Mouse (Mus musculus) heart, postnatal 0 days (tissue): ENCODE measurements at regions not wholly inside any gene's neighbourhood (a gene's known extent, or its start where the extent isn't known, plus 50 kb on each side); places are given as distances from the start of the nearest gene placed in this dataset.

Source experiments
- ATAC-seq: fragments of 200-750 bp; cut with Nextera tagmentation; 2 replicates; pipeline ENCODE4 v1.8.0; 2017; ENCODE audit warnings: low read depth, moderate number of reproducible peaks, moderate library complexity; ENCODE audit not compliant: insufficient read depth
- DNase-seq: peaks from one replicate; pipeline ENCODE4 v3.0.0-alpha.2; 2016; ENCODE audit warnings: low spot score
- H3K27ac ChIP-seq: fragments of 300-500 bp; sonication (generic); 2 replicates; pipeline ENCODE4 v1.5.1; 2014; ENCODE audit warnings: low read depth, mild to moderate bottlenecking
- H3K27me3 ChIP-seq: fragments of 300-500 bp; sonication (generic); 2 replicates; pipeline ENCODE4 v1.6.1; 2014; ENCODE audit warnings: low read length, mixed read lengths; ENCODE audit not compliant: control insufficient read depth, insufficient read depth
- H3K36me3 ChIP-seq: fragments of 300-500 bp; sonication (generic); replicated peaks from 2 replicates; pipeline ENCODE4 v1.6.1; 2014; ENCODE audit warnings: low read length, mixed read lengths; ENCODE audit not compliant: control insufficient read depth, insufficient read depth
- H3K4me1 ChIP-seq: fragments of 300-500 bp; sonication (generic); 2 replicates; pipeline ENCODE4 v1.6.1; 2014; ENCODE audit warnings: antibody characterized with exemption; ENCODE audit not compliant: control insufficient read depth, insufficient read depth
- H3K4me2 ChIP-seq: fragments of 300-500 bp; sonication (generic); 2 replicates; pipeline ENCODE4 v1.6.1; 2014; ENCODE audit warnings: low read depth, mild to moderate bottlenecking, low read length, moderate library complexity
- H3K4me3 ChIP-seq: fragments of 300-500 bp; sonication (generic); 2 replicates; pipeline ENCODE4 v1.5.1; 2014; ENCODE audit warnings: low read depth, low read length
- H3K9ac ChIP-seq: fragments of 300-500 bp; sonication (generic); replicated peaks from 2 replicates; pipeline ENCODE4 v1.6.1; 2014; ENCODE audit warnings: low read depth, low read length, mixed read lengths
- H3K9me3 ChIP-seq: fragments of 300-500 bp; sonication (generic); replicated peaks from 2 replicates; pipeline ENCODE4 v1.6.1; 2016; ENCODE audit warnings: low read length; ENCODE audit not compliant: control insufficient read depth
- CTCF ChIP-seq: IDR thresholded peaks from 2 replicates; pipeline ENCODE4 v1.5.1; 2016; ENCODE audit warnings: antibody characterized with exemption, control low read depth, low read depth
- EP300 ChIP-seq: IDR thresholded peaks from 2 replicates; pipeline ENCODE4 v1.6.1; 2016; ENCODE audit warnings: antibody characterized with exemption, low read depth
- WGBS: fragments of 180-500 bp; shearing (Covaris S2); extraction: QIAGEN DNeasy Blood & Tissue Kit; methylation state at CpG from one replicate; pipeline ENCODE4 v1.1.7; 2014; 5-methylcytosine and 5-hydroxymethylcytosine counted together

DNA sequence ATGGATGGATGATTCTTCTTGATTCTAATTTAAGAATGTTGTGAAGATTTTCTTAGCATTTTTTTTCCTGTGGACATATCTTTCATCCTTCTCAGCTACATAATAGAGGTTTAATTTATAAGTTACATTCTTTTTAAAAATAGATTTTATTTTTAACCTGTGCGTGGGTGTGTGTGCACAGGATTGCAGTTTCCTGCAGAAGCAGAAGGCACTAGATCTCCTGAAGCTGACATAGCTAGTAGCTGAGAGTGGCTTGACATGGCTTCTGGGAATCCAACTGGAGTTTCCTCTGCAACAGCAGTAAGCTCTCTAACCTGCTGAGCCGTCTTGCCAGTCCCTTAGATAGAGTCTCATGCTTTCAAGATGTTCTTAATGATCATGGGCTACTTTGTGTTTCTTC, 377.5 kb downstream of the Lrriq3 start:
- H3K4me3 ChIP-seq, result no peak overlapping the region
- H3K27ac ChIP-seq, result no peak overlapping the region
- no peak for ATAC-seq
- H3K36me3 ChIP-seq, result no peaks in the 10 kb centered on the region
- TF ChIP-seq EP300 (no peak), CTCF (no peak)
- H3K9ac ChIP-seq, result no peak overlapping the region
- DNase-seq, result no peak
- 53% methylated on average over 2 of the region's 2 CpGs for WGBS
- no peak overlapping the region for H3K4me2 ChIP-seq
- no peaks in the 10 kb centered on the region for H3K4me1 ChIP-seq
- no peaks in the 10 kb centered on the region for H3K27me3 ChIP-seq
- no peaks in the 10 kb centered on the region for H3K9me3 ChIP-seq

GRCm38 (mm10) chr3:155485487-155485886, 392.3 kb downstream of the Lrriq3 start:
- Histone ChIP-seq H3K4me1 (no peaks in the 10 kb centered on the region), H3K4me3 (no peak overlapping the region), H3K9me3 (no peaks in the 10 kb centered on the region), H3K27ac (no peak overlapping the region), H3K9ac (no peak overlapping the region), H3K27me3 (no peaks in the 10 kb centered on the region), H3K4me2 (no peak overlapping the region), H3K36me3 (no peaks in the 10 kb centered on the region)
- ATAC-seq, result no peak
- WGBS, result 67% methylated on average over 2 of the region's 2 CpGs
- DNase-seq, result no peak
- TF ChIP-seq EP300, result no peak
- TF ChIP-seq CTCF, result no peak

- Histone ChIP-seq H3K27me3 (no peaks in the 10 kb centered on the region), H3K4me1 (no peaks in the 10 kb centered on the region), H3K27ac (no peak overlapping the region), H3K4me3 (no peak overlapping the region), H3K4me2 (no peak overlapping the region), H3K9me3 (no peaks in the 10 kb centered on the region), H3K36me3 (no peaks in the 10 kb centered on the region), H3K9ac (no peak overlapping the region)
- no peak for ATAC-seq
- TF ChIP-seq CTCF (no peak), EP300 (no peak)
- WGBS, result 74% methylated on average over 8 of the region's 8 CpGs
- no peak for DNase-seq
Measured at GRCm38 (mm10) chr3:155487877-155488537, 394.8 kb downstream of the Lrriq3 start.

DNA sequence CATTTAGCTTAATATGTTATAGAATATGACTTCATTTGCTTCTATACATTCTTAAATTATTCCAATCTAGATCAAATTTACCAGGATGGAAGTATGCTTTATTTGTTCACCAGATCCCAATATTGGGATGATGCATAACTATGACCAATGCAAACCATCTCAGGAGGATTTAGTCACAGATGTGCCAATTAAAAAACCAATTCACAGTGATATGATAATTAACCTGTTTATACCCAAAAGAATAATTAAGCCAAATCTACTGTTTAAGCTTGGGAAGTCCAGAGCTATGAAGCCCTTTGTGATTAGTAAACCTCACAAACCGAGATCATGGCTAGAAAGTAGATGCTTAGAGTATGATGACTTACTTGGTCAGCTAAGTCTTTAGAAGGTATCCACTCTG, 397.4 kb downstream of the Lrriq3 start:
- Histone ChIP-seq H3K4me3 (no peak overlapping the region), H3K9ac (no peak overlapping the region), H3K4me2 (no peak overlapping the region), H3K4me1 (no peaks in the 10 kb centered on the region), H3K9me3 (no peaks in the 10 kb centered on the region), H3K27me3 (no peaks in the 10 kb centered on the region), H3K36me3 (no peaks in the 10 kb centered on the region), H3K27ac (no peak overlapping the region)
- no peak for DNase-seq
- TF ChIP-seq CTCF (no peak), EP300 (no peak)
- no peak for ATAC-seq
- 59% methylated on average over 1 of the region's 1 CpGs for WGBS

DNA sequence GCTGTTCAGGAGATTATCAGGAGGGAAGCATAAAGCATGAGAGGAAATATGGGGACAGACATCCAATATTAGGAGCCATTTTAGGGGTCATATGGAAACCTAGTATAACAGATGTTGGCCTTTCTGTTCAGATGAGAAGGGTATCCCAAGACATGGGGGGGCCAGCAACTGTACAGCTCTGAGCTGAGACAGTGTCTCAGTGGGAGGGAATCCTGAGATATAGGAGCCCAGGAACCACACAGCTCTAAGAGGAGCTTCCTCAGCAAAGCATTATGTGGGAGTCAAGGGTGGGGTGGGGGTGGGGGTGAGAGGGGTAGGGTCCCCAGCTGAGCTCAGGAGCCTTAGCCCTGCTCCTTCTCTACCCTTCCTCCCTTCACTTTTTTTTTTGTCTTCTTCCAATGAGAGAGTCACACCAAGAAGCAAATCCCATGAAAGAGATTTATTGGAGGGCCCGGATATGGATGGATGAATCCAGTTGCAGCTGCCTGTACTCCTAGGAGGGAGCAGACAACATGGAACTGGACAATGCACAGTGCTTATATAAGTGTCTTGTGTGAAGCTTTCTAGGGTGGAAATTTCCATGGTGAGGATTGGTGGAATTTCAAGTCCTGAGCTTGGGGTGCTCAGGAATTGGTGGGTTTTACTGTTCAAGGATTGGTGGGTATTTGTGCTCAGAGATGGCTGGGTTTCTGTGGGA, 417.1 kb downstream of the Lrriq3 start:
- no peaks in the 10 kb centered on the region for H3K4me1 ChIP-seq
- H3K9me3 ChIP-seq, result no peaks in the 10 kb centered on the region
- H3K4me3 ChIP-seq, result no peak overlapping the region
- no peak overlapping the region for H3K4me2 ChIP-seq
- ATAC-seq, result no peak
- no peaks in the 10 kb centered on the region for H3K36me3 ChIP-seq
- H3K9ac ChIP-seq, result no peak overlapping the region
- TF ChIP-seq CTCF (no peak), EP300 (no peak)
- no peaks in the 10 kb centered on the region for H3K27me3 ChIP-seq
- 73% methylated on average over 1 of the region's 1 CpGs for WGBS
- DNase-seq, result no peak
- H3K27ac ChIP-seq, result no peak overlapping the region
